Mouse (Mus musculus) forebrain, embryonic 14.5 days (tissue): ENCODE data around the gene 4930402H24Rik. TPM values are rescaled to one million over a fixed set of nuclear protein-coding genes. Genes with fewer than 3 reads are reported as not detected.

Source experiments
- ATAC-seq: fragments of 200-750 bp; cut with Nextera tagmentation; 2 replicates; pipeline ENCODE4 v1.8.0; 2017; ENCODE audit warnings: mild to moderate bottlenecking, moderate library complexity
- DNase-seq: peaks from one replicate; pipeline ENCODE4 v3.0.0-alpha.2; 2015; ENCODE audit warnings: low spot score
- H3K27ac ChIP-seq: fragments of 300-500 bp; sonication (generic); 2 replicates; pipeline ENCODE4 v1.5.1; 2014; ENCODE audit warnings: low read depth, mild to moderate bottlenecking, control low read depth, low read length, moderate library complexity
- H3K27me3 ChIP-seq: fragments of 300-500 bp; sonication (generic); replicated peaks from 2 replicates; pipeline ENCODE4 v1.6.1; 2014; ENCODE audit warnings: low read length, control low read depth, mixed read lengths; ENCODE audit not compliant: control insufficient read depth, insufficient read depth
- H3K36me3 ChIP-seq: fragments of 300-500 bp; sonication (generic); 2 replicates; pipeline ENCODE4 v1.6.1; 2014; ENCODE audit warnings: low read length, control low read depth; ENCODE audit not compliant: control insufficient read depth, insufficient read depth
- H3K4me1 ChIP-seq: fragments of 300-500 bp; sonication (generic); 2 replicates; pipeline ENCODE4 v1.6.1; 2014; ENCODE audit warnings: antibody characterized with exemption, low read length, control low read depth; ENCODE audit not compliant: control insufficient read depth, insufficient read depth
- H3K4me2 ChIP-seq: fragments of 300-500 bp; sonication (generic); 2 replicates; pipeline ENCODE4 v1.6.1; 2014; ENCODE audit warnings: mild to moderate bottlenecking, control low read depth, low read length
- H3K4me3 ChIP-seq: fragments of 300-500 bp; sonication (generic); 2 replicates; pipeline ENCODE4 v1.5.1; 2014; ENCODE audit warnings: low read depth, low read length, control low read depth
- H3K9ac ChIP-seq: fragments of 300-500 bp; sonication (generic); 2 replicates; pipeline ENCODE4 v1.6.1; 2014; ENCODE audit warnings: mild to moderate bottlenecking, low read length, control low read depth, moderate library complexity
- H3K9me3 ChIP-seq: fragments of 300-500 bp; sonication (generic); replicated peaks from 2 replicates; pipeline ENCODE4 v1.6.1; 2016; ENCODE audit warnings: low read length, control low read depth, mixed read lengths; ENCODE audit not compliant: control insufficient read depth
- WGBS: fragments of 180-500 bp; shearing (Covaris S2); extraction: QIAGEN DNeasy Blood & Tissue Kit; methylation state at CpG from one replicate; pipeline ENCODE4 v1.1.7; 2014; 5-methylcytosine and 5-hydroxymethylcytosine counted together
- polyA plus RNA-seq: library from polyadenylated mRNA; unstranded; fragments of >200 nt; fragmentation: Nextera tagmentation; extraction: Ambion mirVana; gene quantifications from 2 replicates; pipeline ENCODE4 v1.2.1, GENCODE M21; 2014

Gene 4930402H24Rik
- polyA plus RNA-seq, 1 experiment from 2014 or later: 55.1 TPM

DNA sequence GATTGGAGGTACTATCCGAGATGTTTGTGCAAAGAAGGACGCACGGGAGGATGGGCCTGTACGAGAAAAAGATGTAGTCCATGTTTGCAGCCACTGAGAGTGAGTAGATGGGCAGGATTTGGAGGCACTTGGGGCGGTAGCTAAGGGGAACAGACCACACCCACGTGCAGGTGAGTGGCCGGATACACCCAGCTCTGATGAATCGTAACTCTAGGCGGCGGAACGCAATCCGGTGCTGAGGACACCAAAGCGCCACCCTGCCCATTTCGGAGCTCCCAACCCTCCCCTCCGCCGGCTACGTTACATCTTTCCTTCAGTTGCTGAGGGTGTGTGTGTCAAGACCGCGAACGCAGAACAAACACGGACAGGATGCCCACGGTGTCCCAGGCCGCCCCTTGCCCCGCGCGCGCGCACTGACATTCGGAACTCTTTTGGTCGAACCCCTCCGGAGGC lies 209.5 kb downstream of the 4930402H24Rik start:
- ATAC-seq (0 out of 2 replicates have a peak, but pooled peaks have one; percentile 4), DNase-seq (no peak)

DNA sequence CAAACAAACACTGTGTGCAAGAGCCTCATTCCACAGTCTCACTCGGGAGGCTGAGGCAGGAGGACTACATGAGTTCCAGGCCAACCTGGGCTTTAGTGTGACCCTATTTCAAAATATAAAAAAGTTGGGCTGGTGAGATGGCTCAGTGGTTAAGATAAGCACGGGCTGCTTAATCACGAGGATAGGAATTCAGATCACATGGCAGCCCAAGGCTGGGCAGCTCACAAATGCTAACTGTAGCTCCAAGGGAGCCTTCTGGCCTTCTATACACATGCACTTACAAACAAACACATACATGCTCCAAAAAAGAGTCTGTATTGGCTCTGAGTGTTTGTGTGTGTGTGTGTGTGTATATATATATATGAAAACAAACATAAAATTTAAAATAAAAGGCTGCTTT lies 212.6 kb downstream of the 4930402H24Rik start:
- ATAC-seq: no peak
- H3K36me3 ChIP-seq: no peaks in the 10 kb centered on the region
- no peak for DNase-seq
- peaks cover 8% of the 10 kb centered on the region; the same call in 1 of the 2 replicates for H3K4me1 ChIP-seq
- H3K4me2 ChIP-seq: no peak overlapping the region
- no peaks in the 10 kb centered on the region for H3K9me3 ChIP-seq
- H3K27me3 ChIP-seq: peaks cover 17% of the 10 kb centered on the region
- 40% methylated on average over 3 of the region's 3 CpGs for WGBS
- no peak overlapping the region for H3K4me3 ChIP-seq
- no peak overlapping the region for H3K9ac ChIP-seq
- H3K27ac ChIP-seq: no peak overlapping the region

More for the DNA sequence above, 209.5 kb downstream of the 4930402H24Rik start:
- H3K27me3 ChIP-seq: peaks cover 20% of the 10 kb centered on the region
- no peaks in the 10 kb centered on the region for H3K9me3 ChIP-seq
- peak overlapping the region; percentile 49 for H3K4me3 ChIP-seq
- H3K4me1 ChIP-seq: peaks cover 8% of the 10 kb centered on the region; the same call in 1 of the 2 replicates
- WGBS: 2% methylated on average over 31 of the region's 31 CpGs
- H3K27ac ChIP-seq: no peak overlapping the region
- peak overlapping the region; percentile 60 for H3K9ac ChIP-seq
- H3K4me2 ChIP-seq: peak overlapping the region; percentile 100
- H3K36me3 ChIP-seq: no peaks in the 10 kb centered on the region

DNA sequence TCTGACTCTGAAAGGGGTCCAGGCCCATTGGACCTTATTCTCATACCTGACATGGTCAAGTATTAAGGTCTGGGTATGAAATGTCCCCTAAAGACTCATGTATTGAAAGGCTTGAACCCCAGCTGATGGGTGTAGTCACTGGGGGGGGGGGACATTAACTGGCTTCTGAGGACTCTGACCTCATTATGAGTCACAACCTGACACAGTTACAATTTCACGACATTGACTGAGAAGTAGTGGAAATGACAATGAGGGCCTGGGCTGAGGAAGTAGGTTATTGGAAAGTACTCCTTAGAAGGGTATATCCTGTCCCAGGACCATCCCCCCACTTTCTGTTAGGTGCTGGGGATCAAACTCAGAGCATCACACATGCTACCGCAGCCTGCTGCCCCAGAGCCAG lies 217.2 kb downstream of the 4930402H24Rik start:
- Histone ChIP-seq H3K9ac (no peak overlapping the region), H3K27ac (no peak overlapping the region), H3K4me2 (no peak overlapping the region), H3K4me1 (no peaks in the 10 kb centered on the region), H3K27me3 (no peaks in the 10 kb centered on the region), H3K36me3 (peaks cover 17% of the 10 kb centered on the region; the same call in 1 of the 2 replicates), H3K9me3 (no peaks in the 10 kb centered on the region), H3K4me3 (no peak overlapping the region)
- WGBS: 70% methylated on average over 2 of the region's 2 CpGs
- ATAC-seq (no peak), DNase-seq (no peak)

DNA sequence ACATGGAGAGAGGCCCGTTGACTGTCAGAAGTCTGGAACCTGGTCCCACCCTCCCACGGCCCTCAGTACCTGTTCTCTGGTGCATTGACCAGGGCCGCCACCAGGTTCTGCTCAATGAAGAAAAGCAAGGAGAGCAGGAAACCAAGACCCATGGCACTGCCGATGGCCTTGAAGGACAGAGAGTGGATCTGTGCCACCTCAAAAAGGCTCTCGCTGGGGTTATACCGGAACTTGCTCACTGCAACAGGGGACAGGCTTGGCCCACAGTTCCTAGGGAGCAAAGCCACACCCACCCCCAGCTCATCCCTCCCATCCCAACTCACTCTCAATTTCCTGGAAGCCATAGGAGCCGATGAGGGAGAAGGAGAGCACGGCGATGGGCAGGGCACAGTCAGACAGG lies 220.8 kb downstream of the 4930402H24Rik start:
- no peak overlapping the region for H3K9ac ChIP-seq
- H3K4me3 ChIP-seq: no peak overlapping the region
- H3K36me3 ChIP-seq: peaks cover 50% of the 10 kb centered on the region
- H3K4me1 ChIP-seq: no peaks in the 10 kb centered on the region
- DNase-seq: no peak
- no peak overlapping the region for H3K4me2 ChIP-seq
- 94% methylated on average over 9 of the region's 9 CpGs for WGBS
- ATAC-seq: no peak
- no peaks in the 10 kb centered on the region for H3K9me3 ChIP-seq
- no peak overlapping the region for H3K27ac ChIP-seq
- H3K27me3 ChIP-seq: no peaks in the 10 kb centered on the region

DNA sequence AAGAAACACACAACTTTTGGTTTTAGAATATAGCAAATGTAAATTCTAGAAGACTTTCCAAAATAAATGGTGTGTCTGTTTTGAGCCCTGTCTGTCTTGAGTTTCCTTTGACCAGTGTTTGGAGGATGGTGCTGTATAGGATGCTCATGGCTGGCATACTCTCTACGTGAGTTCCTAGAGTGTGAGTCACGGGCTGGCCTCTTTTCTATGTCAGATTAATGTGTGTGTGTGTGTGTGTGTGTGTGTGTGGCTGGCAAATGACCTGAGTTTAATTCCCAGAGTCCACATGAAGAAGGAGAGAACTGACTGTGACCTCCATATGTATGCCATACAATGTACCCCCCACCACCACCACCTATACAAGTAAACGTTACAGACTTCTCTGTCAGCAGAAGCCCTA lies 224.7 kb downstream of the 4930402H24Rik start:
- H3K9me3 ChIP-seq: no peaks in the 10 kb centered on the region
- ATAC-seq: no peak
- WGBS: 88% methylated on average over 3 of the region's 3 CpGs

DNA sequence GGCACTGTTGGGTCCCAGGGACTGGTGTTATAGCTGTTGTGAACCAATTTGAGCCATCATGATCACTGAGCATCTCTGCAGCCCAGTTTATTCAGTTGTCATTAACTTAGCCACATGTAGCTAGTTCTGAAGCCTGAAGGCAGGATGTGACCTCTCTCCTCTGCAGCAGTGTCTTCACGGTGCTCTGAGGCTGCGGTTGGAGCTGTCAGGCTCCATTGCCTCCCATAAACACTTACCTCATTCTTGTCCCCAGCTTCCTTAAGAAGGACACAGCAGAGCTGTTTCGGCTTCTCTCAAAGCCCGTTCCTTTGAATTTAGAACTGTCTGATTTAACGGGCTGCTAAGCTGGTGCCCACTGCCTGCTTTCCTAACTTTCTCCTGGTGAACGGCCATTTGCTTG lies 226.3 kb downstream of the 4930402H24Rik start:
- DNase-seq (no peak), ATAC-seq (no peak)
- Histone ChIP-seq H3K27me3 (no peaks in the 10 kb centered on the region), H3K4me2 (no peak overlapping the region), H3K9me3 (no peaks in the 10 kb centered on the region), H3K36me3 (peaks cover 97% of the 10 kb centered on the region), H3K9ac (no peak overlapping the region), H3K27ac (no peak overlapping the region), H3K4me1 (no peaks in the 10 kb centered on the region), H3K4me3 (no peak overlapping the region)
- 87% methylated on average over 6 of the region's 6 CpGs for WGBS

More for the DNA sequence above, 224.7 kb downstream of the 4930402H24Rik start:
- H3K27me3 ChIP-seq: no peaks in the 10 kb centered on the region
- no peak for DNase-seq
- H3K4me3 ChIP-seq: no peak overlapping the region
- no peak overlapping the region for H3K27ac ChIP-seq
- H3K4me1 ChIP-seq: no peaks in the 10 kb centered on the region
- peaks cover 89% of the 10 kb centered on the region for H3K36me3 ChIP-seq
- no peak overlapping the region for H3K4me2 ChIP-seq
- H3K9ac ChIP-seq: no peak overlapping the region

DNA sequence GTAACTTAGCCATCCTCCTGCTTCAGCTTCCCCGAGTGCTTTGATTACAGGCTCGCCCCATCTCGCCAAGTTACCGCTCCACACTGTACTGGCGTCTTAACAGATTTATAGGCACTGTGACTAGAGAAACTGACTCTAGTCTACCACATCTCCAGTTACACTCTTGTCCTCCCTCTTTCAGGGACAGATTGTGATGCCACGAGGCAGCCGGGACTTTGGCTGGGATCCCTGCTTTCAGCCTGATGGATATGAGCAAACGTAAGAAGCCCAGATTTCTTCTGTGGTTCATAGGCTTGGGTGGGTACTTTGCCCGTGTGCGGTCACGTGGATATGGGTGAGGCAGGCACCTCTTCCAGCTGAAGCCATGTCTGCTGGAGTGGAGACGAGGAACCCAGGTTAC lies 227.1 kb downstream of the 4930402H24Rik start:
- peaks cover 97% of the 10 kb centered on the region for H3K36me3 ChIP-seq
- DNase-seq: no peak

DNA sequence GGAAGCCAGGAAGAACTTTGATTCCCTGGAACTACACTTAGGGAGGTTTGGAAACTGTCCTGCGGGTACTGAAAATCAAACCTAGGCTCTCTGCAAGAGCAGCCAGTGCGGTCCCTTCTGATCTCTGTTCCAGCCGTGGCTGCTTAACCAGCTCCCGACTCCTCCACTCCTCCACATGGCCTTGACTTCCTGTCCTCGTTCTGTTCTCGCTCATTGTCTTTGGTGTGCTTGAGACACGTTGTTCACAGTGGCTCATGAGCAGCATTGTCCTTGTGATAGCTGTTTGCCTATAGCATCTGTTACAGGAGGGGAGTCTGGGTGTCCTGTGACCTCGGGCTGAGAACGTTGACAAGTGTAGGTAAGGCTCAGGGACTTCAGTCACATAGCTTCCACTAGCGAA lies 229.0 kb downstream of the 4930402H24Rik start:
- no peak for DNase-seq
- Histone ChIP-seq H3K27me3 (no peaks in the 10 kb centered on the region), H3K4me2 (no peak overlapping the region), H3K4me1 (no peaks in the 10 kb centered on the region), H3K36me3 (peaks cover 99% of the 10 kb centered on the region), H3K9me3 (no peaks in the 10 kb centered on the region), H3K27ac (no peak overlapping the region), H3K9ac (no peak overlapping the region), H3K4me3 (no peak overlapping the region)
- no peak for ATAC-seq
- WGBS: 89% methylated on average over 10 of the region's 10 CpGs

More for the DNA sequence above, 227.1 kb downstream of the 4930402H24Rik start:
- no peak for ATAC-seq
- H3K4me3 ChIP-seq: no peak overlapping the region
- H3K4me2 ChIP-seq: no peak overlapping the region
- H3K9me3 ChIP-seq: no peaks in the 10 kb centered on the region
- no peak overlapping the region for H3K9ac ChIP-seq
- H3K4me1 ChIP-seq: no peaks in the 10 kb centered on the region
- H3K27me3 ChIP-seq: no peaks in the 10 kb centered on the region
- H3K27ac ChIP-seq: no peak overlapping the region
- 94% methylated on average over 12 of the region's 12 CpGs for WGBS

DNA sequence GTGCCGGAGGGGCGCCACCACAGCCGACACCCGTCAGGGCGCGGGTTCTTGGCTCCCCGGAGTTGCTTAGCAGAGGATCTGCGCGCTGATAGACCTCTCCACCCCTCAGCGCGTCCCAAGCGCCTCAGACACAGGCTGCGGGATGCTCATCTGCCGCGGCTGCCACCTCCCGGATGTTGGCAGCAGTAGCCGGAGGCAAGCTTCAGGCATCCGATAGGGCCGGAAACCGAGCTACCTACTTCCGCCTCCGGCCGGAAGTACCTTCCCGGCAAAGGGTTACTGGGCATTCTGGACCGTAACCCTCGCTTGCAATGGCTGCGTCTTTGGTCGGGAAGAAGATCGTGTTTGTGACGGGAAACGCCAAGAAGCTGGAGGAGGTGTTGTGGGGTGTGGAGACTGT lies 238.6 kb downstream of the 4930402H24Rik start, which contains the start of gene Itpa:
Gene Itpa, plus strand, starts transcription at position 52 of the 400 bp plus-strand sequence.
- Histone ChIP-seq H3K36me3 (peaks cover 14% of the 10 kb centered on the region), H3K4me3 (peak within 1 kb of the TSS; percentile 69), H3K4me1 (peaks cover 16% of the 10 kb centered on the region), H3K4me2 (peak within 1 kb of the TSS; percentile 75), H3K27me3 (no peaks in the 10 kb centered on the region), H3K9me3 (no peaks in the 10 kb centered on the region), H3K9ac (peak within 1 kb of the TSS; percentile 74), H3K27ac (peak within 1 kb of the TSS; percentile 90)
- ATAC-seq: peak; percentile 68
- peak; percentile 96 for DNase-seq
- under 1% methylated on average over 31 of the region's 31 CpGs for WGBS
